Mouse (Mus musculus) lung, postnatal 0 days (tissue): Measurements from ENCODE around the gene Kxd1. TPM values are rescaled to one million over a fixed set of nuclear protein-coding genes. Genes with fewer than 3 reads are reported as not detected.

ENCODE experiments used
- ATAC-seq: fragments of 200-750 bp; cut with Nextera tagmentation; 2 replicates; pipeline ENCODE4 v1.8.0; 2017; ENCODE audit warnings: moderate library complexity
- DNase-seq: peaks from one replicate; pipeline ENCODE4 v3.0.0-alpha.2; 2016; ENCODE audit warnings: low spot score
- H3K27ac ChIP-seq: fragments of 300-500 bp; sonication (generic); 2 replicates; pipeline ENCODE4 v1.5.1; 2014; ENCODE audit warnings: antibody characterized with exemption, mild to moderate bottlenecking, low read length, mixed read lengths
- H3K27me3 ChIP-seq: fragments of 300-500 bp; sonication (generic); replicated peaks from 2 replicates; pipeline ENCODE4 v1.6.1; 2014; ENCODE audit warnings: low read length, mixed read lengths; ENCODE audit not compliant: insufficient read depth
- H3K36me3 ChIP-seq: fragments of 300-500 bp; sonication (generic); 2 replicates; pipeline ENCODE4 v1.6.1; 2014; ENCODE audit warnings: low read length, mixed read lengths; ENCODE audit not compliant: insufficient read depth
- H3K4me1 ChIP-seq: fragments of 300-500 bp; sonication (generic); 2 replicates; pipeline ENCODE4 v1.6.1; 2014; ENCODE audit warnings: antibody characterized with exemption, low read depth, low read length, mixed read lengths; ENCODE audit not compliant: insufficient read depth
- H3K4me2 ChIP-seq: fragments of 300-500 bp; sonication (generic); replicated peaks from 2 replicates; pipeline ENCODE4 v1.6.1; 2014; ENCODE audit warnings: low read depth, mild to moderate bottlenecking, low read length, moderate library complexity, mixed read lengths
- H3K4me3 ChIP-seq: fragments of 300-500 bp; sonication (generic); 2 replicates; pipeline ENCODE4 v1.5.1; 2014; ENCODE audit warnings: low read depth, low read length
- H3K9ac ChIP-seq: fragments of 300-500 bp; sonication (generic); replicated peaks from 2 replicates; pipeline ENCODE4 v1.6.1; 2014; ENCODE audit warnings: low read depth, mild to moderate bottlenecking
- H3K9me3 ChIP-seq: fragments of 300-500 bp; sonication (generic); 2 replicates; pipeline ENCODE4 v1.6.1; 2016; ENCODE audit warnings: low read length, mixed read lengths
- CTCF ChIP-seq: IDR thresholded peaks from 2 replicates; pipeline ENCODE4 v1.5.1; 2016; ENCODE audit warnings: antibody characterized with exemption, mild to moderate bottlenecking
- EP300 ChIP-seq: IDR thresholded peaks from 2 replicates; pipeline ENCODE4 v1.6.1; 2016; ENCODE audit warnings: antibody characterized with exemption, mild to moderate bottlenecking, control low read depth
- WGBS: fragments of 180-500 bp; shearing (Covaris S2); extraction: QIAGEN DNeasy Blood & Tissue Kit; methylation state at CpG from one replicate; pipeline ENCODE4 v1.1.7; 2014; 5-methylcytosine and 5-hydroxymethylcytosine counted together
- polyA plus RNA-seq: library from polyadenylated mRNA; unstranded; fragments of >200 nt; fragmentation: Nextera tagmentation; extraction: Ambion mirVana; gene quantifications from 2 replicates; pipeline ENCODE4 v1.2.1, GENCODE M21; 2015

The Kxd1 gene
- polyA plus RNA-seq, 1 experiment from 2014 or later, result 62.4 TPM

- H3K9me3 ChIP-seq, result no peaks in the 10 kb centered on the region
- ATAC-seq, result no peak
- peaks cover 15% of the 10 kb centered on the region for H3K36me3 ChIP-seq
- peak overlapping the region; percentile 88 for H3K27ac ChIP-seq
- WGBS, result 16% methylated on average over 13 of the region's 13 CpGs
- peak overlapping the region; percentile 95 for H3K9ac ChIP-seq
- H3K4me3 ChIP-seq, result peak overlapping the region; percentile 96
- TF ChIP-seq EP300, result no peak
- no peak for TF ChIP-seq CTCF
- peak overlapping the region; percentile 78 for H3K4me2 ChIP-seq
- H3K27me3 ChIP-seq, result no peaks in the 10 kb centered on the region
- 0 out of 2 replicates have a peak, but pooled peaks cover 3% of the 10 kb centered on the region for H3K4me1 ChIP-seq
- DNase-seq, result no peak
These were observed 534 bp upstream of the Kxd1 start for GRCm38 (mm10) chr8:70528182-70528797.

DNA sequence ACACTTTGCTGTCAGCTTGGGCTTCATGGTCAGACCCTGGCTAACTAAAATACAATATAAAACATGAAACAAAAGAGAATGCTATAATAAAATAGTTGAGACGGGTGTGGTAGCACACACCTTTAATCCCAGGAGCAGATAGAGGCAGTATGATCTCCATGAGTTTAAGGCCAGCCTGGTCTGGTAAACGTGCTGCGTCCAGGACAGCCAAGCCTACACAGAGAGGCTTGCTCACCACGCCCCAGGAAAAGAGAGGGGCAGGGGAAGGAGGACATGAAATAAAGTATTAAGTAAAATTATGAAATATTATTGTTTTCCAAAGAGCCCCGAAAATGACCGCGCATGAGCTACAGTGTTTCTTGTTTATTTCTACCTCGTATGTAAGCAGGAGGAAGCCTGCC lies 645 bp downstream of the Kxd1 start:
- Histone ChIP-seq H3K9me3 (no peaks in the 10 kb centered on the region), H3K27ac (peak overlapping the region; percentile 88), H3K4me3 (peak overlapping the region; percentile 96), H3K36me3 (peaks cover 8% of the 10 kb centered on the region), H3K9ac (peak overlapping the region; percentile 95), H3K27me3 (no peaks in the 10 kb centered on the region), H3K4me2 (peak overlapping the region; percentile 78), H3K4me1 (0 out of 2 replicates have a peak, but pooled peaks cover 4% of the 10 kb centered on the region)
- DNase-seq, result no peak
- TF ChIP-seq EP300 (no peak), CTCF (no peak)
- under 1% methylated on average over 8 of the region's 8 CpGs for WGBS
- peak; percentile 24; the same call in 1 of the 2 replicates for ATAC-seq

DNA sequence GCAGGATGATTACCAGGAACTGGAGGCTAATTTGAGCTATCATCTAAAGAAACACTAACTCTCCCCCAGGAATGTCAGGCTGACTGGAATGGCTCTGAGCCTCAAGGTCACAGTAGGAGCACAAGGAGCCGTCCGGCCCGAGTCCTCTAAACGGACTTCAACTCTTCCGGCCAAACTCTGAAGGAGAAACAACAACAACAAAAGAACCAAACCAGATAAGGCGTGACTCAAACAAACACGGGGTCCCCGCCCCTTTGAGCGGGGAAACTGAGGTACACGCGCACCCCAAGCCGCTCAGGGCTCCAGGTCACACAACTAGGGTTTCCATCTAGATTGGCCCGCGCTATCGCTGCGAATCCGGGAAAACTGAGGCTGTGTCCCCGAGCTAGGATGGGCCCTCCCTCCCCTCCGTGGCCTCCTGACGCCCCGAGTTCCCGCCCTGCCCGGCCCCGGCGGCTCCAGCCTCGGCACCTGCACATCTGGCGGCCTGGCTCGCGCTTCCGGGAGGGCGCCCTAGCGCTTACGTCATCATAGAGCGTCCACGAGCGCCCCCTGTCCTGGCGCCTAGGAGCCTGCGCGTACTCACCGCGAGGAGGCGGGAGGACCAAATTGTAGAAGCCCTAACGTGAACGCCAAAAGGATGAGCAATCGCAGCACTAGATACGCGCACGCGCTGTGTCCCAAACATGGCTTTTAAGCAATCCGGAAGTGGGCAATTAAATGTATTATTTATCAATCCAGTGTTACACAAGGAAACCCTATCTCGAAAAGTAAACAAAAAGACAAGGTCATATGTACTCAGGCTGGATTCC lies 5.0 kb downstream of the Kxd1 start:
- DNase-seq (peak; percentile 99), ATAC-seq (peak; percentile 90)
- peak overlapping the region; percentile 65 for H3K4me2 ChIP-seq
- H3K9ac ChIP-seq, result peak overlapping the region; percentile 77
- peak overlapping the region; percentile 91 for H3K27ac ChIP-seq
- WGBS, result 0% methylated on average over 51 of the region's 51 CpGs
- peak overlapping the region; percentile 76 for H3K4me3 ChIP-seq
- H3K4me1 ChIP-seq, result 0 out of 2 replicates have a peak, but pooled peaks cover 4% of the 10 kb centered on the region
- no peaks in the 10 kb centered on the region for H3K36me3 ChIP-seq
- H3K27me3 ChIP-seq, result no peaks in the 10 kb centered on the region
- H3K9me3 ChIP-seq, result no peaks in the 10 kb centered on the region
- peak; percentile 88 for TF ChIP-seq EP300
- peak; percentile 86 for TF ChIP-seq CTCF

- Histone ChIP-seq H3K4me1 (0 out of 2 replicates have a peak, but pooled peaks cover 4% of the 10 kb centered on the region), H3K27me3 (no peaks in the 10 kb centered on the region), H3K36me3 (no peaks in the 10 kb centered on the region), H3K9ac (no peak overlapping the region), H3K4me3 (no peak overlapping the region), H3K9me3 (no peaks in the 10 kb centered on the region), H3K4me2 (no peak overlapping the region), H3K27ac (no peak overlapping the region)
- no peak for DNase-seq
- TF ChIP-seq CTCF, result no peak
- TF ChIP-seq EP300, result no peak
- ATAC-seq, result no peak
- 50% methylated on average over 2 of the region's 2 CpGs for WGBS
These were observed 8.2 kb downstream of the Kxd1 start for GRCm38 (mm10) chr8:70519606-70520005.

- Histone ChIP-seq H3K27ac (no peak overlapping the region), H3K4me2 (no peak overlapping the region), H3K27me3 (no peaks in the 10 kb centered on the region), H3K36me3 (0 out of 2 replicates have a peak, but pooled peaks cover 1% of the 10 kb centered on the region), H3K9ac (no peak overlapping the region), H3K4me3 (no peak overlapping the region), H3K4me1 (0 out of 2 replicates have a peak, but pooled peaks cover 4% of the 10 kb centered on the region), H3K9me3 (no peaks in the 10 kb centered on the region)
- no peak for DNase-seq
- TF ChIP-seq CTCF, result no peak
- TF ChIP-seq EP300, result no peak
- no peak for ATAC-seq
- WGBS, result 79% methylated on average over 6 of the region's 6 CpGs
These were observed 8.7 kb downstream of the Kxd1 start for GRCm38 (mm10) chr8:70519043-70519442.

DNA sequence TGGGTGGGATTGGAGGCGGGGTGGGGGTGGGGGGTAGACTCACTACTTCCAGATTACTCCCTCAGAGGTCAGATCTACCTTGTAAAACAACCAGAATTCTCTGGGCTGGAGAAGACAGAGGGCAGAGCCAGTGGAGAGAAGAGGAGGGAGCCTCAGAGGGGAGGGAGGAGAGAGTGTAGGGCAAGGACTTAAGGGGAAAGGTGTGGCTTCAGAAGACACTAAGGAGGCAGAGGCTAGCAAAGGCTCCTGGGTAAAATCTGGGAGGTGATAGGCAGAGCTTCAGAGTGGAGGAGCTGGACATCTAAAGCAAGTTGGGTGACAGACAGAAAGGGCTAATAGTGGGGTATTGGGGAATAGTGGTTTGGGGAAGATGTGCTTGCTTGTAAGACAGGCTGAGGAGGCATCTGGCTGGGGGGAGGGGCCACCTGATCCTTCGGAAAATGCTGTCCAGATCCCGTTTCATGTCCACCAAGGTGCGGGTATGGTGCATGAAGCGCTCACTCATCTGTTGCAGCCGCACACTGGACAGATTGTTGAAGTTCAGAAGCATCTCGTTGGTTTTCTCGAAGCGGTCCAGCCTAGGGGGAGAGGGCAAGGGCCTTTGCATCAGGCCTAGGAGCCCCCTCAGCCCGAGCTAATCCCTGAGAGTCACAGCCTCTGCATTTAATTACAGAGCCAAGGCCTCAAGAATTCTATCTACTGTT lies 9.7 kb downstream of the Kxd1 start:
- WGBS, result 79% methylated on average over 10 of the region's 10 CpGs
- DNase-seq, result no peak
- 0 out of 2 replicates have a peak, but pooled peaks cover 4% of the 10 kb centered on the region for H3K36me3 ChIP-seq
- no peak overlapping the region for H3K4me2 ChIP-seq
- H3K4me1 ChIP-seq, result no peaks in the 10 kb centered on the region
- H3K27me3 ChIP-seq, result no peaks in the 10 kb centered on the region
- H3K4me3 ChIP-seq, result no peak overlapping the region
- no peak overlapping the region for H3K9ac ChIP-seq
- no peak for ATAC-seq
- TF ChIP-seq CTCF, result no peak
- no peak for TF ChIP-seq EP300
- no peaks in the 10 kb centered on the region for H3K9me3 ChIP-seq
- no peak overlapping the region for H3K27ac ChIP-seq
